27 mouse cellular contexts compared by ENCODE assay signal in genomic region chr1:137428110-137428509, GRCm38 (mm10).
DNase-seq lines count a peak whose midpoint lies in the region; ATAC-seq and TF ChIP-seq lines count a peak whose summit lies in the region.
"Had no signal": no experiment of that assay in that cellular context is flagged by ENCODE, and none has a peak within 500 bp of the region (broad histone marks: within the 10 kb centered on the region; RNA-seq: fewer than 3 reads in every experiment).

No protein-coding gene starts in this region.

- no peak for TF ChIP-seq CTCF in forebrain, postnatal 0 days (IDR thresholded peaks at IDR 0.05; ENCODE audit: low read depth)
- no peak for TF ChIP-seq CTCF in lung, postnatal 0 days (IDR thresholded peaks at IDR 0.05)

- H3K4me1 ChIP-seq in forebrain, postnatal 0 days (ENCODE audit: insufficient read depth), result no peaks in the 10 kb centered on the region
- no peaks in the 10 kb centered on the region for H3K4me1 ChIP-seq in forebrain, embryonic 12.5 days
- H3K4me1 ChIP-seq in lung, postnatal 0 days (ENCODE audit: insufficient read depth, low read depth, low read length), result no peaks in the 10 kb centered on the region
- H3K4me1 ChIP-seq: kidney, embryonic 15.5 days; limb, embryonic 10.5 days; liver, embryonic 15.5 days; stomach, embryonic 15.5 days had no signal

- WGBS in forebrain, postnatal 0 days, result 80% methylated on average over 1 of the region's 1 CpGs
- 97% methylated on average over 1 of the region's 1 CpGs for WGBS in forebrain, embryonic 12.5 days
- 100% methylated on average over 1 of the region's 1 CpGs for WGBS in lung, postnatal 0 days

- H3K9me3 ChIP-seq in forebrain, postnatal 0 days (ENCODE audit: low read length), result no peaks in the 10 kb centered on the region
- no peaks in the 10 kb centered on the region for H3K9me3 ChIP-seq in forebrain, embryonic 12.5 days
- no peaks in the 10 kb centered on the region for H3K9me3 ChIP-seq in lung, postnatal 0 days (ENCODE audit: low read length)
- H3K9me3 ChIP-seq: hindbrain, embryonic 13.5 days; kidney, embryonic 15.5 days; limb, embryonic 10.5 days; liver, embryonic 15.5 days; midbrain, embryonic 10.5 days; stomach, embryonic 15.5 days had no signal

- no peak overlapping the region for H3K9ac ChIP-seq in forebrain, postnatal 0 days
- H3K9ac ChIP-seq in forebrain, embryonic 12.5 days, result no peak overlapping the region
- no peak overlapping the region for H3K9ac ChIP-seq in lung, postnatal 0 days (replicated peaks; ENCODE audit: low read depth)
- H3K9ac ChIP-seq: hindbrain, embryonic 13.5 days; kidney, embryonic 15.5 days; liver, embryonic 15.5 days; stomach, embryonic 15.5 days had no signal

- H3K27me3 ChIP-seq in forebrain, postnatal 0 days (ENCODE audit: insufficient read depth, low read length), result no peaks in the 10 kb centered on the region
- H3K27me3 ChIP-seq in forebrain, embryonic 12.5 days, result no peaks in the 10 kb centered on the region
- H3K27me3 ChIP-seq in lung, postnatal 0 days (replicated peaks; ENCODE audit: insufficient read depth, low read length), result no peaks in the 10 kb centered on the region
- H3K27me3 ChIP-seq: hindbrain, embryonic 13.5 days; kidney, embryonic 15.5 days; liver, embryonic 15.5 days; stomach, embryonic 15.5 days had no signal

- ATAC-seq in forebrain, postnatal 0 days, result peak; percentile 55; the same call in 1 of the 2 replicates
- ATAC-seq in forebrain, embryonic 12.5 days (ENCODE audit: low FRiP score), result no peak
- no peak for ATAC-seq in lung, postnatal 0 days
- ATAC-seq: activated CD4-positive, CD25-positive, alpha-beta regulatory T cell, adult 4 months; midbrain, embryonic 16.5 days had no signal

- no peak for TF ChIP-seq EP300 in lung, postnatal 0 days (IDR thresholded peaks at IDR 0.05)

- H3K27ac ChIP-seq in forebrain, postnatal 0 days (ENCODE audit: low read depth, low read length), result no peak overlapping the region
- no peak overlapping the region for H3K27ac ChIP-seq in forebrain, embryonic 12.5 days
- H3K27ac ChIP-seq in lung, postnatal 0 days (ENCODE audit: low read length), result no peak overlapping the region
- H3K27ac ChIP-seq: heart, adult 2 months; hindbrain, embryonic 13.5 days; kidney, embryonic 15.5 days; limb, embryonic 10.5 days; liver, embryonic 15.5 days; macrophage; midbrain, embryonic 10.5 days; stomach, embryonic 15.5 days had no signal

- H3K4me3 ChIP-seq in forebrain, postnatal 0 days (ENCODE audit: low read depth, low read length), result no peak overlapping the region
- H3K4me3 ChIP-seq in forebrain, embryonic 12.5 days (replicated peaks), result no peak overlapping the region
- H3K4me3 ChIP-seq in lung, postnatal 0 days (ENCODE audit: low read depth, low read length), result no peak overlapping the region
- H3K4me3 ChIP-seq: heart, adult 2 months; hindbrain, embryonic 13.5 days; kidney, embryonic 15.5 days; limb, embryonic 10.5 days; liver, embryonic 15.5 days; midbrain, embryonic 10.5 days; myocyte; stomach, embryonic 15.5 days had no signal

- DNase-seq in forebrain, postnatal 0 days, result no peak
- DNase-seq in layer of hippocampus, adult 9-11 months, result peak; percentile 8
- no peak for DNase-seq in layer of hippocampus, postnatal 25 days (ENCODE audit: extremely low spot score in 1 of 2, low spot score in 1 of 2)
- peak; percentile 9 for DNase-seq in lung, postnatal 0 days (ENCODE audit: low spot score)
- no peak for DNase-seq in lung, postnatal 10 days
- DNase-seq in telencephalon, adult 2 months (ENCODE audit: low read depth, low spot score), result peak; percentile 70
- DNase-seq: adrenal gland, adult 8-10 months; cerebellum, adult 18-20 months; cerebellum, postnatal 14 days; gastrocnemius, postnatal 36 days; heart, adult 2 months; kidney, adult 11 months; kidney, postnatal 36 days; liver; thymus, adult 18-20 months; thymus, postnatal 36 days had no signal

- no peak overlapping the region for H3K4me2 ChIP-seq in forebrain, postnatal 0 days (ENCODE audit: low read depth)
- no peak overlapping the region for H3K4me2 ChIP-seq in forebrain, embryonic 12.5 days
- no peak overlapping the region for H3K4me2 ChIP-seq in lung, postnatal 0 days (replicated peaks; ENCODE audit: low read depth, low read length)
- H3K4me2 ChIP-seq: hindbrain, embryonic 13.5 days; kidney, embryonic 15.5 days; liver, embryonic 15.5 days; stomach, embryonic 15.5 days had no signal

- H3K36me3 ChIP-seq in forebrain, postnatal 0 days (ENCODE audit: insufficient read depth), result no peaks in the 10 kb centered on the region
- H3K36me3 ChIP-seq in forebrain, embryonic 12.5 days (replicated peaks), result no peaks in the 10 kb centered on the region
- H3K36me3 ChIP-seq in lung, postnatal 0 days (ENCODE audit: insufficient read depth, low read length), result no peaks in the 10 kb centered on the region
- H3K36me3 ChIP-seq: hindbrain, embryonic 13.5 days; kidney, embryonic 15.5 days; limb, embryonic 10.5 days; liver, embryonic 15.5 days; midbrain, embryonic 10.5 days; stomach, embryonic 15.5 days had no signal

Comparison
In these comparisons a context has a peak if more than half of its experiments do, and no peak if none do; other contexts are left out.
1. DNase-seq: peak in layer of hippocampus, adult 9-11 months (single experiment), lung, postnatal 0 days (single experiment) and telencephalon, adult 2 months (single experiment); none in forebrain, postnatal 0 days (single experiment), layer of hippocampus, postnatal 25 days (0 of 2) and lung, postnatal 10 days (single experiment).